Mouse (Mus musculus) liver, adult 2 months (tissue): ENCODE measurements at regions not wholly inside any gene's neighbourhood (a gene's known extent, or its start where the extent isn't known, plus 50 kb on each side); places are given as distances from the start of the nearest gene placed in this dataset.
"Not testable (repeated sequence)": the region's sequence is repeated elsewhere in the genome, so short reads cannot be mapped to it uniquely, and the experiment has no call there.

Source experiments
- DNase-seq: peaks from one replicate; pipeline ENCODE4 v3.0.0-alpha.2; 2011; ENCODE audit warnings: low read depth, low spot score; ENCODE audit errors: extremely low read depth
- H3K27ac ChIP-seq: fragments of 200-500 bp; replicated peaks from 2 replicates; pipeline ENCODE4 v1.5.1; 2012; ENCODE audit warnings: low read depth, mild to moderate bottlenecking, control low read depth, inconsistent platforms, low read length; ENCODE audit not compliant: insufficient read depth
- H3K27me3 ChIP-seq: fragments of 200-500 bp; 2 replicates; pipeline ENCODE4 v1.6.1; 2012; ENCODE audit warnings: mild to moderate bottlenecking, moderate library complexity, low read length, inconsistent platforms; ENCODE audit not compliant: control insufficient read depth, insufficient read depth
- H3K36me3 ChIP-seq: fragments of 200-500 bp; 2 replicates; pipeline ENCODE4 v1.6.1; 2012; ENCODE audit warnings: low read length, inconsistent platforms; ENCODE audit not compliant: control insufficient read depth, insufficient read depth
- H3K4me1 ChIP-seq: fragments of 200-500 bp; 2 replicates; pipeline ENCODE4 v1.6.1; 2011; ENCODE audit warnings: low read length; ENCODE audit not compliant: control insufficient read depth, insufficient read depth
- H3K4me3 ChIP-seq: fragments of 200-500 bp; 2 replicates; pipeline ENCODE4 v1.5.1; 2011; ENCODE audit warnings: low read depth, mild to moderate bottlenecking, control low read depth, low read length, moderate library complexity; ENCODE audit not compliant: insufficient read depth
- H3K79me2 ChIP-seq: fragments of 200-500 bp; 2 replicates; pipeline ENCODE4 v1.6.1; 2012; ENCODE audit warnings: inconsistent platforms, mild to moderate bottlenecking, low read length, moderate library complexity; ENCODE audit not compliant: control insufficient read depth, insufficient read depth
- H3K9ac ChIP-seq: fragments of 200-500 bp; 2 replicates; pipeline ENCODE4 v1.6.1; 2012; ENCODE audit warnings: low read depth, mild to moderate bottlenecking, control low read depth, inconsistent platforms, low read length
- CTCF ChIP-seq: fragments of 200-500 bp; IDR thresholded peaks from 2 replicates; pipeline ENCODE4 v1.5.1; 2011; ENCODE audit warnings: low read depth, low read length, control low read depth
- POLR2A ChIP-seq: fragments of 200-500 bp; IDR thresholded peaks from 2 replicates; pipeline ENCODE4 v1.6.1; 2011; ENCODE audit warnings: low read length, control low read depth; ENCODE audit not compliant: insufficient read depth; ENCODE audit errors: extremely low read depth
- WGBS: fragments of 180-500 bp; shearing (Covaris S2); methylation state at CpG from one replicate; pipeline ENCODE4 v1.1.7; 2018; 5-methylcytosine and 5-hydroxymethylcytosine counted together

- DNase-seq, result no peak
- TF ChIP-seq CTCF (no peak), POLR2A (no peak)
- H3K36me3 ChIP-seq, result no peaks in the 10 kb centered on the region
- 96% methylated on average over 3 of the region's 3 CpGs for whole genome bisulfite sequencing
- no peaks in the 10 kb centered on the region for H3K4me1 ChIP-seq
- H3K9ac ChIP-seq, result no peak overlapping the region
- H3K4me3 ChIP-seq, result no peak overlapping the region
- H3K27ac ChIP-seq, result no peak overlapping the region
- H3K79me2 ChIP-seq, result no peaks in the 10 kb centered on the region
- H3K27me3 ChIP-seq, result no peaks in the 10 kb centered on the region
Observed at GRCm38 (mm10) chr11:23079936-23080794, 72.8 kb downstream of the Fam161a start.

- Histone ChIP-seq H3K4me3 (no peak overlapping the region), H3K9ac (no peak overlapping the region), H3K27me3 (no peaks in the 10 kb centered on the region), H3K27ac (no peak overlapping the region), H3K4me1 (no peaks in the 10 kb centered on the region), H3K79me2 (no peaks in the 10 kb centered on the region), H3K36me3 (no peaks in the 10 kb centered on the region)
- 74% methylated on average over 4 of the region's 4 CpGs for WGBS
- DNase-seq, result no peak
- no peak for TF ChIP-seq POLR2A
- TF ChIP-seq CTCF, result no peak
Observed at GRCm38 (mm10) chr11:23081616-23082015, 74.3 kb downstream of the Fam161a start.

- not testable (repeated sequence) for H3K36me3 ChIP-seq, H3K9ac ChIP-seq, H3K4me3 ChIP-seq, H3K4me1 ChIP-seq, H3K27ac ChIP-seq, DNase-seq, H3K27me3 ChIP-seq, H3K79me2 ChIP-seq
- 86% methylated on average over 2 of the region's 2 CpGs for WGBS
Observed at GRCm38 (mm10) chr11:23083811-23084210, 76.5 kb downstream of the Fam161a start.

GRCm38 (mm10) chr11:23095287-23095686 is 88.0 kb downstream of the Fam161a start:
- H3K27ac ChIP-seq, result no peak overlapping the region
- H3K36me3 ChIP-seq, result no peaks in the 10 kb centered on the region
- H3K4me1 ChIP-seq, result no peaks in the 10 kb centered on the region; the same call in 1 of the 2 replicates
- H3K4me3 ChIP-seq, result no peak overlapping the region
- no peaks in the 10 kb centered on the region; the same call in 1 of the 2 replicates for H3K27me3 ChIP-seq
- 87% methylated on average over 5 of the region's 5 CpGs for whole genome bisulfite sequencing
- TF ChIP-seq CTCF (no peak), POLR2A (no peak)
- H3K79me2 ChIP-seq, result no peaks in the 10 kb centered on the region
- DNase-seq, result no peak
- H3K9ac ChIP-seq, result no peak overlapping the region

GRCm38 (mm10) chr11:23095723-23096122 is 88.4 kb downstream of the Fam161a start:
- not testable (repeated sequence) for H3K79me2 ChIP-seq, H3K27me3 ChIP-seq, H3K27ac ChIP-seq, H3K4me3 ChIP-seq, H3K4me1 ChIP-seq, H3K9ac ChIP-seq, H3K36me3 ChIP-seq, DNase-seq
- 53% methylated on average over 1 of the region's 1 CpGs for WGBS

GRCm38 (mm10) chr11:23096451-23097222 is 89.3 kb downstream of the Fam161a start:
- no peaks in the 10 kb centered on the region; the same call in 1 of the 2 replicates for H3K27me3 ChIP-seq
- no peak overlapping the region for H3K4me3 ChIP-seq
- no peak overlapping the region for H3K9ac ChIP-seq
- no peaks in the 10 kb centered on the region for H3K79me2 ChIP-seq
- peaks cover 4% of the 10 kb centered on the region; the same call in 1 of the 2 replicates for H3K4me1 ChIP-seq
- DNase-seq, result no peak
- no peaks in the 10 kb centered on the region for H3K36me3 ChIP-seq
- WGBS, result 69% methylated on average over 2 of the region's 2 CpGs
- no peak overlapping the region for H3K27ac ChIP-seq
- no peak for TF ChIP-seq CTCF
- TF ChIP-seq POLR2A, result no peak
